Mouse (Mus musculus) heart, embryonic 13.5 days (tissue): ENCODE measurements at regions not wholly inside any gene's neighbourhood (a gene's known extent, or its start where the extent isn't known, plus 50 kb on each side); places are given as distances from the start of the nearest gene placed in this dataset.

ENCODE experiments used
- ATAC-seq: fragments of 200-750 bp; cut with Nextera tagmentation; 2 replicates; pipeline ENCODE4 v1.8.0; 2017; ENCODE audit warnings: moderate TSS enrichment; ENCODE audit not compliant: insufficient number of reproducible peaks, low FRiP score, low TSS enrichment; ENCODE audit errors: extremely low read depth
- H3K27ac ChIP-seq: fragments of 300-500 bp; sonication (generic); replicated peaks from 2 replicates; pipeline ENCODE4 v1.5.1; 2015; ENCODE audit warnings: moderate library complexity, mild to moderate bottlenecking, inconsistent platforms
- H3K27me3 ChIP-seq: fragments of 300-500 bp; sonication (generic); replicated peaks from 2 replicates; pipeline ENCODE4 v1.6.1; 2015; ENCODE audit warnings: mild to moderate bottlenecking, inconsistent platforms
- H3K36me3 ChIP-seq: fragments of 300-500 bp; sonication (generic); 2 replicates; pipeline ENCODE4 v1.6.1; 2015; ENCODE audit warnings: mild to moderate bottlenecking, inconsistent platforms
- H3K4me1 ChIP-seq: fragments of 300-500 bp; sonication (generic); 2 replicates; pipeline ENCODE4 v1.6.1; 2015; ENCODE audit warnings: inconsistent platforms
- H3K4me2 ChIP-seq: fragments of 300-500 bp; sonication (generic); 2 replicates; pipeline ENCODE4 v1.6.1; 2015; ENCODE audit warnings: inconsistent platforms, mild to moderate bottlenecking, moderate library complexity
- H3K4me3 ChIP-seq: fragments of 300-500 bp; sonication (generic); 2 replicates; pipeline ENCODE4 v1.5.1; 2015; ENCODE audit warnings: moderate library complexity, mild to moderate bottlenecking, inconsistent platforms
- H3K9ac ChIP-seq: fragments of 300-500 bp; sonication (generic); 2 replicates; pipeline ENCODE4 v1.6.1; 2015; ENCODE audit warnings: inconsistent platforms, mild to moderate bottlenecking, moderate library complexity
- H3K9me3 ChIP-seq: fragments of 300-500 bp; sonication (generic); 2 replicates; pipeline ENCODE4 v1.6.1; 2016; ENCODE audit warnings: inconsistent platforms
- WGBS: fragments of 180-500 bp; shearing (Covaris S2); methylation state at CpG from one replicate; pipeline ENCODE4 v1.1.7; 2015; ENCODE audit warnings: mixed read lengths; 5-methylcytosine and 5-hydroxymethylcytosine counted together

- Histone ChIP-seq H3K4me2 (no peak overlapping the region), H3K27me3 (no peaks in the 10 kb centered on the region), H3K27ac (no peak overlapping the region), H3K36me3 (no peaks in the 10 kb centered on the region), H3K9me3 (no peaks in the 10 kb centered on the region), H3K4me1 (no peaks in the 10 kb centered on the region), H3K9ac (no peak overlapping the region), H3K4me3 (no peak overlapping the region)
- no peak for ATAC-seq
- 82% methylated on average over 9 of the region's 9 CpGs for WGBS
Measured at GRCm38 (mm10) chr9:115600228-115600627, 290.0 kb upstream of the Stt3b start.

- Histone ChIP-seq H3K4me2 (no peak overlapping the region), H3K27ac (no peak overlapping the region), H3K36me3 (no peaks in the 10 kb centered on the region), H3K4me1 (no peaks in the 10 kb centered on the region), H3K4me3 (no peak overlapping the region), H3K27me3 (no peaks in the 10 kb centered on the region), H3K9ac (no peak overlapping the region), H3K9me3 (no peaks in the 10 kb centered on the region)
- 62% methylated on average over 2 of the region's 2 CpGs for WGBS
- ATAC-seq, result no peak
Measured at GRCm38 (mm10) chr9:115600826-115601225, 290.6 kb upstream of the Stt3b start.

- no peak for ATAC-seq
- Histone ChIP-seq H3K27ac (no peak overlapping the region), H3K36me3 (no peaks in the 10 kb centered on the region), H3K4me1 (no peaks in the 10 kb centered on the region), H3K9ac (no peak overlapping the region), H3K4me2 (no peak overlapping the region), H3K9me3 (no peaks in the 10 kb centered on the region), H3K4me3 (no peak overlapping the region), H3K27me3 (no peaks in the 10 kb centered on the region)
- WGBS, result 83% methylated on average over 7 of the region's 7 CpGs
Measured at GRCm38 (mm10) chr9:115602772-115603171, 292.6 kb upstream of the Stt3b start.

- Histone ChIP-seq H3K4me3 (no peak overlapping the region), H3K27me3 (no peaks in the 10 kb centered on the region), H3K36me3 (no peaks in the 10 kb centered on the region), H3K4me2 (no peak overlapping the region), H3K27ac (no peak overlapping the region), H3K9ac (no peak overlapping the region), H3K9me3 (no peaks in the 10 kb centered on the region), H3K4me1 (peaks cover 6% of the 10 kb centered on the region; the same call in 1 of the 2 replicates)
- ATAC-seq, result no peak
- 73% methylated on average over 3 of the region's 3 CpGs for WGBS
Measured at GRCm38 (mm10) chr9:115604450-115604849, 294.2 kb upstream of the Stt3b start.

GRCm38 (mm10) chr9:115604968-115605682, 294.9 kb upstream of the Stt3b start:
- no peak for ATAC-seq
- Histone ChIP-seq H3K4me1 (peaks cover 6% of the 10 kb centered on the region; the same call in 1 of the 2 replicates), H3K27me3 (no peaks in the 10 kb centered on the region), H3K9ac (no peak overlapping the region), H3K36me3 (no peaks in the 10 kb centered on the region), H3K4me2 (no peak overlapping the region), H3K4me3 (no peak overlapping the region), H3K9me3 (no peaks in the 10 kb centered on the region), H3K27ac (no peak overlapping the region)
- WGBS, result 72% methylated on average over 14 of the region's 14 CpGs

- no peak overlapping the region for H3K9ac ChIP-seq
- H3K27me3 ChIP-seq, result no peaks in the 10 kb centered on the region
- ATAC-seq, result no peak
- no peak overlapping the region for H3K4me2 ChIP-seq
- H3K27ac ChIP-seq, result no peak overlapping the region
- no peaks in the 10 kb centered on the region for H3K9me3 ChIP-seq
- H3K4me1 ChIP-seq, result peaks cover 7% of the 10 kb centered on the region; the same call in 1 of the 2 replicates
- 67% methylated on average over 2 of the region's 2 CpGs for WGBS
- no peaks in the 10 kb centered on the region for H3K36me3 ChIP-seq
- no peak overlapping the region for H3K4me3 ChIP-seq
Measured at GRCm38 (mm10) chr9:115607961-115608360, 297.7 kb upstream of the Stt3b start.

GRCm38 (mm10) chr9:115608377-115608776, 298.2 kb upstream of the Stt3b start:
- Histone ChIP-seq H3K4me2 (no peak overlapping the region), H3K9ac (no peak overlapping the region), H3K27me3 (no peaks in the 10 kb centered on the region), H3K9me3 (no peaks in the 10 kb centered on the region), H3K27ac (no peak overlapping the region), H3K36me3 (no peaks in the 10 kb centered on the region), H3K4me3 (no peak overlapping the region), H3K4me1 (peaks cover 12% of the 10 kb centered on the region; the same call in 1 of the 2 replicates)
- 79% methylated on average over 5 of the region's 5 CpGs for WGBS
- no peak for ATAC-seq

GRCm38 (mm10) chr9:115609904-115610303, 299.4 kb upstream of the Gadl1 start:
- Histone ChIP-seq H3K4me2 (no peak overlapping the region), H3K27ac (no peak overlapping the region), H3K9ac (no peak overlapping the region), H3K27me3 (no peaks in the 10 kb centered on the region), H3K4me1 (peaks cover 13% of the 10 kb centered on the region; the same call in 1 of the 2 replicates), H3K4me3 (no peak overlapping the region), H3K36me3 (no peaks in the 10 kb centered on the region), H3K9me3 (no peaks in the 10 kb centered on the region)
- ATAC-seq, result no peak
- WGBS, result 65% methylated on average over 5 of the region's 5 CpGs

- ATAC-seq, result no peak
- WGBS, result 80% methylated on average over 5 of the region's 5 CpGs
- no peaks in the 10 kb centered on the region for H3K27me3 ChIP-seq
Measured at GRCm38 (mm10) chr9:115611713-115612112, 297.5 kb upstream of the Gadl1 start.

GRCm38 (mm10) chr9:115612908-115613307, 296.3 kb upstream of the Gadl1 start:
- H3K27me3 ChIP-seq, result no peaks in the 10 kb centered on the region
- H3K9me3 ChIP-seq, result no peaks in the 10 kb centered on the region
- H3K27ac ChIP-seq, result no peak overlapping the region
- no peak overlapping the region for H3K4me2 ChIP-seq
- no peak for ATAC-seq
- WGBS, result 48% methylated on average over 6 of the region's 6 CpGs
- H3K36me3 ChIP-seq, result no peaks in the 10 kb centered on the region
- H3K4me3 ChIP-seq, result no peak overlapping the region
- no peak overlapping the region for H3K9ac ChIP-seq
- H3K4me1 ChIP-seq, result peaks cover 13% of the 10 kb centered on the region; the same call in 1 of the 2 replicates

More at GRCm38 (mm10) chr9:115611713-115612112, 297.5 kb upstream of the Gadl1 start:
- Histone ChIP-seq H3K4me3 (no peak overlapping the region), H3K4me1 (peaks cover 13% of the 10 kb centered on the region; the same call in 1 of the 2 replicates), H3K27ac (no peak overlapping the region), H3K9ac (no peak overlapping the region), H3K4me2 (no peak overlapping the region), H3K9me3 (no peaks in the 10 kb centered on the region), H3K36me3 (no peaks in the 10 kb centered on the region)

GRCm38 (mm10) chr9:115614007-115614406, 295.2 kb upstream of the Gadl1 start:
- WGBS, result 64% methylated on average over 2 of the region's 2 CpGs
- H3K4me1 ChIP-seq, result peaks cover 7% of the 10 kb centered on the region; the same call in 1 of the 2 replicates
- no peaks in the 10 kb centered on the region for H3K9me3 ChIP-seq
- H3K4me3 ChIP-seq, result no peak overlapping the region
- no peak overlapping the region for H3K27ac ChIP-seq
- no peaks in the 10 kb centered on the region for H3K36me3 ChIP-seq
- no peak for ATAC-seq
- no peaks in the 10 kb centered on the region for H3K27me3 ChIP-seq
- no peak overlapping the region for H3K4me2 ChIP-seq
- H3K9ac ChIP-seq, result no peak overlapping the region

GRCm38 (mm10) chr9:115617909-115618308, 291.3 kb upstream of the Gadl1 start:
- H3K4me2 ChIP-seq, result no peak overlapping the region
- H3K9ac ChIP-seq, result no peak overlapping the region
- no peak for ATAC-seq

More at GRCm38 (mm10) chr9:115617909-115618308, 291.3 kb upstream of the Gadl1 start:
- 66% methylated on average over 6 of the region's 6 CpGs for WGBS
- peaks cover 6% of the 10 kb centered on the region; the same call in 1 of the 2 replicates for H3K4me1 ChIP-seq
- no peaks in the 10 kb centered on the region for H3K9me3 ChIP-seq
- no peaks in the 10 kb centered on the region for H3K36me3 ChIP-seq
- no peaks in the 10 kb centered on the region for H3K27me3 ChIP-seq
- H3K27ac ChIP-seq, result no peak overlapping the region
- no peak overlapping the region for H3K4me3 ChIP-seq
